Mouse (Mus musculus) cerebellum, postnatal 10 days (tissue): ENCODE measurements around the gene Rps6.

Source experiments
- DNase-seq, 2 experiments: peaks; one replicate each; pipeline ENCODE4 v3.0.0; 2021; ENCODE audit warnings: mixed read lengths in 2 of 2

The Rps6 gene

DNA sequence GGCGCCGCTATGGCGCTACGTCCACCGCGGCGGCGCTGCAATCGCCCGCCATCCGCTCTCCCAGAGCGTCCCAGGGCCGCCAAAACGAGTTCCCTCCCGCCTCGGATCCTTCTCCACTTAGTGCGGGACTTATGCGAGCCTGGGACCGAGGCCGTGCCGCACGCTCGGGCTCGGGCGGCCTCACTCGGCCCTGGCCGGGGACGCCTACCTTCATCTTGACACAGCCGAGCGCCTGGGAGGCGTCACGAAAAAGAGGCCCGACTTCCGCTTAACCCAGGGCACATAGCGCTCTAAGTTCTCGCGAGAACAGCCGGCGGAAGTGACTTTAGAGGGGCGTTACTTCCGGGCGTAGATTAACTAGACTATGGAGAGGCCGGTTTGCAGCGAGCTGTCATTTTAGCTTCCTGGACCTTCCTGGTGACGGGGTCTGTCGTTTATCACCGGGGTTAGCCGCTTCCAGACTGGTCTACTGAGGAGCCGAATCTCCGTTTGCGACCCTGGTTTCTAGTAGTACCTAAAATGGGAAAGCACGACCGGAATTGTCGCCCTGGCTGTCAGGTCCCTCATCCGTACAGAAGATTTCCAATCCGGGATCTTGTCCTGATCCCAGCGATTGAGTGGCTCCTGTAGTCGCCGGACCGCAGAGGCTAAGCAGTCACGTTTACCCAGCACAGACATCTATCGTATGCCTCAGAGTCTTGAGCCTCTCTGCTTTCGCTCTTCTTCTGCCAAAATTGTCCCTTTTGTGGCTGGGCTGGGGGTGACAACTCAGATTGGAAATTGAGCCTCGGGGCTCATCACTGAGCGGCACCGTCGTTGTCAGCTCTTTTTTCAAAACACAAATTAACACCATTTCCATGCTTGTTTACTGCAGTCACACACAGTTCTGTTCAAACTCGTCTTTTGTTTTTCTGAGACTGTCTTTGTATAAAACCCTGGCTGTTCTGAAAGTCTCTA is at the start of gene Rps6:
Gene Rps6 (minus strand): TSS at position 300 of the 957 bp plus-strand sequence.
- DNase-seq = peak; percentile 97

DNA sequence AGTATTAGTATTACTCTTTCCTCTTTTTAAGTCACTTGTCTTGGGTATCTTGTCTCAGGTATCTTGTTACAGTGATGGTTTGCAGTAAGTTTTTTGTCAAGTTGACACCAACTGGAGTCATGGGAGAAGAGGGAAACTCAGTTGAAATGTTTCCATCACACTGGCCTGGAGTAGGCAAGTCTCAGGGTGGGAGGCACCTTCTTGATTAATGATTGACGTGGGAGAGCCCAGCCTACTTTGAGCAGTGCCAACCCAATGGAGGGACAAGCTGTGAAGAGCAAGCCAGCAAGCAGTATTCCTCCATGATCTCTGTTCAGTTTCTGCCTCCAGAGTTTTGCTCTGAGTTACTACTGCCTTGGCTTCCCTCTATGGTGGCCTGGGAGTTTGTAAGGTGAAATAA is 48.7 kb upstream of the Rps6 start:
- DNase-seq = no peak

DNA sequence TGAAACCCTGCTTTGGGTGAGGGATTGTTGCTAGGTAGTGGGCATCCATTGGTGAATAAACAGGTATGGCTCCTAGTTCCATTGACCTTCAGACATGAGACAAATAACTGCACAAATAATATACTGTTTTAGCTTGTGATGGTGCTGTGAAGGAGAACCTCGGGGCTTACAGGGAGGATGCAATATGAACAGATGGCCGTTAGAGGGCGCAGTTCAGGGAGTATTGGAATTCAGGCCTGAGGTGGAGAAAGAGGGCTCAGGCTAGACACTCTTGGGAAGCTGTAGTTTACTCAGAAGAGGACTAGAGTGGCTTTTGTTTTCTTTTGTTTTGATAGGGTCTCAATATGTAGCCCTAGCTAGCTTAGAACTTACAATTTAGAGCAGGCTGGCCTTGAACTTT is 47.8 kb upstream of the Rps6 start:
- no peak for DNase-seq

DNA sequence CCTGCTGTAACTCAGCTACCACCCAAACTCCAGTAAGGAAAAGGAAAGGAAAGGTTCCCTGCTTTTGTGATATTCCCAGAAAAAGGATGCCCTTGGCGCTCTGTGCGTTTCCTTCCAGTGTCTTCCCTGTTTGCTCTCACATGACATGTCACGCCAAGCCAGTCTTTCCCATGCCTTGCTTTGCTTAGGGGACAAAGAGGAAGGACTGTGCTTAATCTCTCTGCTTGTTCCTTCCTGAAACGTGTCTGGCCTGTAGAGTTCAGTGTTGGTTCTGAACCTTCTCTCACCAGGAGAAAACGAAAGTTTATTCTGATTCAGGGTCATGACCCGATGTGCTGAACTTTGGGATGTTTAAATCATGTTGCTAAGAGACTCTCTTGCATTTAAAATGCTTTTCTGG is 45.1 kb upstream of the Rps6 start:
- no peak for DNase-seq

DNA sequence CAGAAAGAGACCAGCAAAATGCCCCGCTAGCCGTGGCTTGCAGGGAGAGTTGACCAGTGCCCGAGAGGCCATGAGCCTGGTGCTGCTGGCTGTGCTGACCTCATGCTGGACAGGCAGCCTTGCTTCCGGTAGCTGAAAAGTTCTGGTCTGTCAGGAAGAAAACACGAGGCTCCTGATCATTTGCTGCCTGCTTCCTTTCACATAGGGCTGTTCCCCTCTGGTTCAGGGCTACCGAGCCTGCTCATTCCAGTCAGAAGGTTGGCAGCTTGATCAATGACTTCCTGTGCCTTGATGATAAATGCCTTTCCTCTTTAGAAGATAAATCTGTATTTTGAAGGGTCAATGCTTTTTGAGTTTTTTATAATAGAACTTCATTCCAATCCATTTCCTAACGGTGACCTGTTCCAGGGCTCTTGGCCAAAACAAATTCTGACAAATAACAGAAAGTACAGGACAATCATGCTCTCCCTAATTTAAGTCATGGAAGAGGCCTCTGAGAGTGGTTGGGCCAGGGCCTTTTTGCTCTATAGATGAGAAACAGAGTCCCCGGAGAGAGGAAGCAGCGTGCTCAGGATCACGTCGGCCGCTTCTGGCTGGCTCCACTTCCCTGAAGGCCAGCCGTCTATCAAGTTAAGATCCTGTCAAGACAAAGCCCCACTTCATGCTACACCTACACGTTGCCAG is 41.7 kb upstream of the Rps6 start:
- DNase-seq = no peak

DNA sequence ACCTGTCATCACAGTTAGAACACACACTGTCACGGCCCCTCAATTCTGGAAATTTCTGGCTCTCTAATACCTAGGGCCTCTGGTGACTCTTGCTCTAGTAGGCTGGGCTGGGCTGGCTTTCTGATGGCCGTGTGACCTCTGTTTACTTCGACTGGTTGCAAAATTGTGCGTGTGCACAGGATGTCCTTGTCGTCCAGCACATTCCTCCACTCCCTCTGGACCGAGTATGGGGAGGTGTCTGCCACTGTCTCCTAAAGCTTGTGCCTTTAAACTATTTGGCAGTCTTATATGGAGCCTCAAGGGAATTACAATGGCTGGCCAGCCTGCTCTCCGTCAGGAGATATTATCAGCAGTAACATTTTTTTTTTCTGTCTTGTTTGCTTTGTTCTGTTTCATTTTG is 40.2 kb upstream of the Rps6 start:
- DNase-seq = no peak

DNA sequence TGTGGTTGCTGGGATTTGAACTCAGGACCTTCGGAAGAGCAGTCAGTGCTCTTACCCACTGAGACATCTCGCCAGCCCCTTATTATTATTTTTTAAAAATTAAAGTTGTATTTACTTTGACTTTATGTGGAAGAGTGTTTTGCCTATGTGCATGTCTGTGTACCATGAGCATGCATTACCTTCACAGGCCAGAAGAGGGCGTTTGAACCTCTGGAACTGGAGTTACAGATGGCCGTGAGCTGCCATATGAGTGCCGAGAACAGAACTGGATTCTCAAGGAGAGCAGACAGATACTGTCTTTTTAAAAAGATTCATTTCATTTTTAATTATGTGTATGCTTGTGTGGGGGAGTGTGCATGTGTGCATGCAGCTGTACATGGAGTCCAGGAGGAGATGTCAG is 30.7 kb upstream of the Rps6 start:
- DNase-seq = no peak

DNA sequence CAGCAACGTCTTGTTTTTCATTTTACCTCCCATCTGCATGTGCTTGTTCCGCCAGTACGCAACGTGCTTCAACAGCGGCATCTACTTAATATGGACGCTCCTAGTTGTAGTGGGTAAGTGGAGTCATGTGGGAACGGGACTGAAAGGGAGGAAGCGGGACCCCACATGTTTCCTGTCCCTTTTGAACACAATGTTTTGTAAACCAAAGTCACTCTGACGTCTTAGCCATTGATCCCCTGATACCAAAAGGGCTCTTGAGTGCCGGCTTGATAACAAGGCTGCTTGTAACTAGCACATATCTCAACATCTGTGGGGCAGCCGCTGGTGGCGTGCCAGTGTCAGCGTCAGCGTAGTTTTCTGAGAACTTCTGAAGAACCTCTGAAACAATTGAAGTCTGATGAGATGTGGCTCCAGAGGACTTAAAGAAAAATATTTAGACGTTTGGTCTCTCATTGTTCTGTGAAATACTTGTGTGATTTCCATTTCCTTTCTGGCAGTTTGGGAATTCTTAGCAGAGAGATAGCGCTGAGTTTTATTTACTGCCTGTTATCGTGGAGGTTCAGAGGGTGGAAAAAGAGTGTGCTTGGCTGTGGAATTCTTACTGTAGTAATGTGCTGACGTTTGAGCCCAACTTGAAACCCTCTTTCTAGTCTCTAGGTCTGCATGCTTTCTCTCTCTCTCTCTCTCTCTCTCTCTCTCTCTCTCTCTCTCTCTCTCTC is 29.1 kb upstream of the Rps6 start:
- DNase-seq = no peak

DNA sequence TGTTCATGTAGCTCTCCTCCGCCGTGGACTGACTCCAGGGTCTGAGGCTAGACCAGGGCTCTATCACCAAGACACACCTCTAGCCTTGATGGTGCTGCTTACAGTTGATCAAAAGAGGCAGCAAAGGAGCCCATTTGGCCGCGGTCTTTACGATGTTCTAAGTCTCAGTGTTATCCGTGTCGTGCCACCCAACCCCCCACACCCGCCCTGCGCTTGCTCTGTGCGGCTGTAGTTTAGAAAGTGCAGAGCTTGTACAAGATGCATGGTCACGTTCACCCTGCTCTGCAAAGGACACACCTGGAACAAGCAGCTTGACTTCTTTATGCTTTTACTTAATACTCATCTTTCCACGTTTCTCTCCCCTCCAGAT is 28.6 kb upstream of the Rps6 start:
- no peak for DNase-seq

DNA sequence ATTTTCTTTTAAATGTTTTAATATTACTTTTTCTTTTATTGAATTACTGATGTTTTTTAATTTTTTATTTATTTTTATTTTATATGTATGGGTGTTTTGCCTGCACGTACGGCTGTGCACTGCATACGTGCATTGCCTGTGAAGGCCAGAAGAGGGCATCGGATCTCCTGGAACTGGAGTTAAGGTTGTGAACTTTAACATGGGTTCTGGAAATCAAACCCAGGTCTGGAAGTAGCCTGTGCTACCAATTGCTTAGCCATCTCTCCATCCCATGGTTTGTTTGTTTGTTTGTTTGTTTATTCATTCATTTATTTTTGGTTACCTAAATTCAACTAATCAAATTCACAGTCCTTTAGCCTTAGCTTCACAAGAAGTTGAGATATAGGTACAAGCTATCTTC is 27.7 kb upstream of the Rps6 start:
- peak; percentile 36 to 52 for DNase-seq

DNA sequence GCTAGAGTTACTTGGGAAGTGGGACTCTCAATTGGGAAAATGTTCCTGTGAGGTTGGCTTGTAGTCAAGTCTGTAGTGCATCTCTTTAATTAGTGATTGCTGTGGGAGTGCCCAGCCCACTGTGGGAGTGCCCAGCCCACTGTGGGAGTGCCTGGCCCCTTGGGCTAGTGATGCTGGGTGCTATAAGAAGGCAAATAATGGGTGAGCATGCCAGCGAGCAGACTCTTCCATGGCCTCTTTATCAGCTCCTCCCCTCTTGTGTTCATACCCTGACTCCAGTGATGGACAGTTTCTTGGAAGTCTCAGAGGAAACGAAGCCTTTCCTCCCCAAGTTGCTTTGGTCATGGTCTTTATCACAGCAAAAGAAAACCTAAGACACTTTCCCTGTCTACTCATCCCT is 25.2 kb upstream of the Rps6 start:
- no peak for DNase-seq

DNA sequence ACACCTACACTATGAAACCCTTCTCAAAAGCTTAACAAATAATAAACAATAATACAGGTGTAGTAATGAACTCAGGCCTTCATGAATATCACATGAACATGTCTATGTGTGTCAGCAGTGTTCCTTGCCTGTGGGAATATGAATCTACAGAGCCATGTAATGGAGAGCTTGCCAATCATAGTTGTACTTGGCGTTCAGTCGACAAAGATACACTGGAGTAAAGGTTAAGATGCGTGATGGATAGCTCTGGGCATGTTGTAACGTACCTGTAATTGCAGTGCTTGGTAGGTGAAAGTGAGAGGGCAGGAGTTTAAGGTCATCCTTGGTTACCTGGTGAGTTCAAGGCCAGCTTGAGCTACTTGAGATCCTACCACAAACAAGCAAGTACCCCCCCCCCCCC is 24.0 kb upstream of the Rps6 start:
- no peak for DNase-seq

DNA sequence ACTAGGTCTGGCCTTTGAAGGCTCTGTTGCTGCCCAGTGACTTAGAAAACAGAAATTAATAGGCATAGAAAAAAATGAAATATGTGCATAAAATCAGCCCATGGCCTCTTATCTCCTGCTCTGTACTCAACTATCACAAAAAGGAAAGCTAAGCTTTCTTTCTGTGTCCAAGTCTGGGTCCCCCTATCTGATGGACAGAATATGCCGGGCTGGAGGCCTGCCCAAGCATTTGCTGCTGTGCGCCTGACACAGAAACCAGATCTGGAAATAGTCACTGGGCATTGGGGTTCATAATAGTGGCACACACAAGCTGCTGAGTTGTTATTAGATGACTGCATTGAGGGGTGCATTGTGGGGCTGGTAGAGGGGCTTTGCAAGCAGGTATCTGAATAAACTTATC is 22.3 kb upstream of the Rps6 start:
- DNase-seq = no peak

DNA sequence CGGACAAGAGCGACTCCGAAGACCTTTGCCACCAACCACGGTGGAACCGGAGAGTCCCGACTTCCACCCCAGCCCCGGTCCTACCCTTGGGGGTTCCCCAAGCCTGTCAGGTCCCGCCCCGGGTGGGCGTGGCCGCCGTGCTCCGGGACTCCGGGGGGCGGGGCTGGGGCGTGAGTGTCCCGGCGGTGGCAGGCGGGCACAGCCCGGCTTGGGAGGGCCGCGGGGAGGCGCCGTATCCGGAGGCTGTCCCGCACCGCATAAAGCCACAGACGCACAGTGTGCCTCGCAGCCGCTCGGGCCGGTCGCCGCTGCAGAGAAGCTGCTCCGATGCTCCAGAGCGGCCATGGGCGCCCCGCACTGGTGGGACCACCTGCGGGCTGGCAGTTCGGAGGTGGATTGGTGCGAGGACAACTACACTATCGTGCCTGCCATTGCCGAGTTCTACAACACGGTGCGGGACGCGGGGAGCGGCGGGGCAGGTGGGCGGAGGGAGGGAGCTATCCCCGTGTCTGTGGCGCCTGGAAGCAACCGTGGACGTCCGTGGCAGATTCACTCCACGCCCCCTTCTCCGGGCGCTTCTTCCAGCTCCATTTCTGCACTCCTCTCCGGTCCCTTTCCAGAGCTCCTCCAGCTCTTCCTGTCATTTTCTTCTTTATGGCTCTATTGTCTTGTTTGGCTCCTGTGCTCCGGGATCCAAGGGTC is 17.1 kb upstream of the Rps6 start, which contains the start of gene Acer2:
Gene Acer2 (plus strand): TSS at position 251 of the 702 bp plus-strand sequence.
- DNase-seq = peak; percentile 79 to 88

DNA sequence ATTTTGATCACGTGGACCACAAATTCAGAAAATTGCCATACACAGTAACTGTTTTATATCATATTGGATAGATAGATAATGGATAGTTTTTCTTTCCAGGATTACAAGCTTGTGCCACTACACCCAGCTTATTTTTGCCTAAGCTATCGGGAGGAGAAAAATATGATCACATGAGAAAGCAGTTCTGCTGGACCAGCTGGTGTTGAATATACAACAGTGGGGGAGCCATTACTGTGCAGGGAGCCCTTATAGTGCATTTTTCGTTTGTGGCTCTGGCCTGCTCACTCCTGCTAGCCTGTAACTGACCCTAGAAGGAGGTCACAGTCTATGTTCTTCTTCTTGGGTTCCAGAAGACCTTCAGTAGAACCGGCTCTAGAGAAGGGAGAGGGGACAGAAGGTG is 15.9 kb upstream of the Rps6 start:
- no peak for DNase-seq

DNA sequence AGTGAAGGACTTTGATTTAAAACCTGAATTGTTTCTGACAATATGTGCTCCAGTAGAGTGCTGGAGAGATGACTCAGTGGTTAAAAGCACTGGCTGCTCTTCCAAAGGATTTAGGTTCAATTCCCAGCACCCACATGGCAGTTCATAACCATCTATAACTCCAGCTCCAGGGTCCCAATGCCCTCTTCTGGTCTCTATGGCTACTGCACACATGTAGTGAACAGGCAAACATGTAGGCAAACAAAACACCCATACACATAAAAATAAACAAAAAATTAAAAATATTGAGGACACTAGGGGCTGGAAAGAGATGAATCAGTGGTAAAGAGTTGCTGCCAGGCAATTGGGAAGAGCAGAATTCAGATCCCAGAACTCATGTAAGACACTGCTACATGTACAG is 14.8 kb upstream of the Rps6 start:
- DNase-seq = no peak

DNA sequence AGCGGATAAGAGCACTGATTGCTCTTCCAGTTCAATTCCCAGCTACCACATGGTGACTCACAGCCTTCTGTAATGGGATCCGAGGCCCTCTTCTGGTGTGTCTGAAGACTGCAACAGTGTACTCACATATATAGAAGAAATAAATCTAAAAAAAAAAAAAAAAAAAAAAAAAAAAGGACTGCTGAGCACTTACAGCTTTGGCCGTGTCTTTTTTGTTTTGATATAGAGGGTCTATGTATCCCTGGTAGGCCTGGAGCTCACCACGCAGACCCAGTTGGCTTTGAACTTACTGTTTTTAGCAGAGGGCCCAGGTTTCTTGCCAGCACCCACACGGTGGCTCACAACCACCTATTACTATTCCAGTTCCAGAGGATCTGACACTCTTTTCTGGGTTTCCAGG is 6.9 kb upstream of the Rps6 start:
- DNase-seq = no peak

DNA sequence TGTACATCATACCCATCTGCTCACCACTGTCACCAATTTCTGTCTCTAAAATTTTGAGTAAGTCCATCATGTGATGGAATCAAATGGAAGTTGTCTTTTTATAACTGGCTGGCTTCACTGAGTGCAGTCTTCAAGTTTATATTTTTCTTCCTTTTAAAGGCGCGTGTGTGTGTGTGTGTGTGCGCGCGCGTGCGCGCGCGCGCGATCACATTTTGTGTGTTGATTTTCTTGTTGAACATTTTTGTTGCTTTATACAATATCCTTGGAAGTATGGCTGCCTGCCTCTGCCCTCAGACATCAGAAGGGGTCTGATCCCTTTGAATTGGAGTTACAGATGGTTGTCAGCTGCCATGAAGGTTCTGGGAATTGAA is 843 bp upstream of the Rps6 start:
- DNase-seq = peak; percentile 28 to 36

DNA sequence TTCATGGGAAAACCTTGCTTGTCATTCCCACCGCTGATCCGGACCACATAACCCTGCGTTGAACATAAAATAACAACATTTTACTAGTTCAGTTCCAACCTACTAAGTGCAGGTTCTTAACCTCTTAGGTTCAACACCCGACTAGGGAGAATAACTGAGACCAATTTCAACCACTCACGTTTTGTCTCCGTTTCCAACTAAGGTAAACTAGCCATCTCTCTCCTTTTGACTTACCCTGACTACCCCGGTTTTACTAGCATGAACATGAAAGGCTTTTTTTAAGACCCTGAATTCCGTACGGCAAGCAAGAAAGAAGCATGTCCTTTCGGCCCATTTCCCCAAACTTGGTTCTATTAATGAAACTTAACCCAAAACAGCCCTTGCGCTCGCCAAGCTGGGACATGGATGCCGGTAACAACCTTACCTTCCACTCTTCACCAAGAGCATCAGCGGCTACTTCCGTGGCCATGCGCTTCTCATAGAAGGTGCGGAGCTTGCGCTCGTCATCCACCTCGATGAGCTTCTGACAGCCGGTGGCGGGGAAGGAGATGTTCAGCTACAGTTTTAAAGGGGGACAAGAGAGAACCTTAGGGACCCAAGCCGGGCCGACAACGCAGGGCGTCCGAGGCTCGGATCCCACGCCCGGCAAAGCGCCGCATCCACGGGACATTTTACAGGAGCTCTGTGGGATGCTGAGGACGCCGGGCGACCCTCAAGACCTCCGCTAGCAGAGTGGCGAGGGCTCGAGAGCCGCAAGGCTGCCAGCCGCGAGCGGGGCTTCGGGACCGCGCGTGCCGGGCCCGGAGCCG is 704 bp downstream of the Rps6 start:
- no peak for DNase-seq

DNA sequence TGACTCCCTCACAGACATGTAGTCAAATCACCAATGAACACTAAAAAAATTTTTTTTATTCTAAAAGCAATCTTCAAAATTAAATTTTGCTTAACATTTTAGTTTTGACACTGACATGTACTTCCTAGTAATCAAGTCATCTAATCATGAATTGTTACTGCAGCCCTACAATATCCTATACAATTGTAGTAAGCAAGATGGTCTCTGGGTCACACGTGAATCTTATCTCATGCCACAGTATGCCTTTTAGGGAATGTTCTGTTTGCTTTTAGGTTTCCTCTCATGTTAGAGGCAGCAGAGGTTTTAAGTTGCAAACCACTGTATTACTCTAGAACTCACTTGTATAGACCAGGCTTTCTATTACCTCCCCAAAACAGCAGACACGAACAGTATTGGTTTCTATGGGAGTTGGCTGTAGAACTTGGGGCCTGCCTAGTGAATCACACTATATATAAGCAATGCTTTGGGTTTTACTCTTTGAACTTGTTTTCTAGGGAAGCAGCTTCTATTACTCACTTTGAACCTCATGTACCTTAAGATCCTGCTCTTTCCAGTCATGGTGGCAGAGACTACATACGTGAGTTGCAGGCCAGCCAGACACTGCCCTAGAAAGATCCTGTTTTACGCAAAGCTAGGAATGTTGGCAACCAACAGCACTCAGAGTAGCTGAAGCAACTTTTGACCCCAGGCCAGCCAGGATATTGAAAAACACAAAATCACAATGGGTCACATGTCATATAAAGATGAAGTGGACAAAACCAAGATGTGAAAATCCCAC is 4.2 kb downstream of the Rps6 start:
- DNase-seq = no peak

DNA sequence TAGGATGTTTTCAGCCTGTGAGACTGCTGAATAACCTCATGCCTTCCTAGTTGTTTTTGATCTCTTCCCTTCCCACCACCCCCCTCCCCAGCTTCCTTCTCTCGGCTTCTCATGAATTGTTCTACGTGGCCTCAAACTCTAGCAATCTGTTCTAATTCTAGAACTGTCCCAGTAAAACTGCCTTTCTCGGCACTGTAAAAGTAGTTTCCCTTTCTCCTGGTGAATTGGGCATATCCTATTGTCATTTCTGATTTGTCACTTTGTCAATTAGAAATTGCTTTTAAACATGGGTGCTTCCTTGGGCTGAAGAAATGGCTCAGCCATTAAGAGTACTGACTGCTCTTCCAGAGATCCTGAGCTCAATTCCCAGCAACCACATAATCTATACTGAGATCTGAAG is 5.2 kb downstream of the Rps6 start:
- no peak for DNase-seq
